Mouse (Mus musculus): ENCODE measurements around the gene Dnajc7. TPM values are rescaled to one million over a fixed set of nuclear protein-coding genes. Genes with fewer than 3 reads are reported as not detected.

Gene Dnajc7
- polyA plus RNA-seq, 1 experiment from 2014 or later, result 60.9 TPM

- Histone ChIP-seq H3K27ac (ENCODE audit: low read length) (no peak overlapping the region), H3K9ac (ENCODE audit: low read depth, low read length) (no peak overlapping the region), H3K4me1 (ENCODE audit: control insufficient read depth, low read depth, low read length) (peaks cover 18% of the 10 kb centered on the region), H3K9me3 (replicated peaks; ENCODE audit: control insufficient read depth, low read length) (no peaks in the 10 kb centered on the region), H3K4me2 (ENCODE audit: low read depth, low read length) (peak overlapping the region; percentile 48), H3K4me3 (ENCODE audit: low read depth, low read length) (peak overlapping the region; percentile 20), H3K27me3 (ENCODE audit: control insufficient read depth, insufficient read depth, low read depth, low read length) (no peaks in the 10 kb centered on the region), H3K36me3 (ENCODE audit: control insufficient read depth, insufficient read depth) (no peaks in the 10 kb centered on the region)
- no peak for ATAC-seq (ENCODE audit: low read depth)
- 7% methylated on average over 8 of the region's 8 CpGs for WGBS (ENCODE audit: insufficient replicate concordance)
These were observed 49.4 kb downstream of the Dnajc7 start for GRCm38 (mm10) chr11:100570430-100571201.

GRCm38 (mm10) chr11:100569789-100570188, 50.2 kb downstream of the Dnajc7 start:
- Histone ChIP-seq H3K27ac (ENCODE audit: low read length) (no peak overlapping the region), H3K27me3 (ENCODE audit: control insufficient read depth, insufficient read depth, low read depth, low read length) (no peaks in the 10 kb centered on the region), H3K9me3 (replicated peaks; ENCODE audit: control insufficient read depth, low read length) (no peaks in the 10 kb centered on the region), H3K4me2 (ENCODE audit: low read depth, low read length) (no peak overlapping the region), H3K4me3 (ENCODE audit: low read depth, low read length) (no peak overlapping the region), H3K36me3 (ENCODE audit: control insufficient read depth, insufficient read depth) (no peaks in the 10 kb centered on the region), H3K4me1 (ENCODE audit: control insufficient read depth, low read depth, low read length) (peaks cover 12% of the 10 kb centered on the region), H3K9ac (ENCODE audit: low read depth, low read length) (no peak overlapping the region)
- no peak for ATAC-seq (ENCODE audit: low read depth)
- 47% methylated on average over 9 of the region's 9 CpGs for WGBS (ENCODE audit: insufficient replicate concordance)

- Histone ChIP-seq H3K4me2 (ENCODE audit: low read depth, low read length) (no peak overlapping the region), H3K4me3 (ENCODE audit: low read depth, low read length) (no peak overlapping the region), H3K9me3 (replicated peaks; ENCODE audit: control insufficient read depth, low read length) (no peaks in the 10 kb centered on the region), H3K27me3 (ENCODE audit: control insufficient read depth, insufficient read depth, low read depth, low read length) (no peaks in the 10 kb centered on the region), H3K9ac (ENCODE audit: low read depth, low read length) (no peak overlapping the region), H3K4me1 (ENCODE audit: control insufficient read depth, low read depth, low read length) (peaks cover 6% of the 10 kb centered on the region), H3K36me3 (ENCODE audit: control insufficient read depth, insufficient read depth) (no peaks in the 10 kb centered on the region), H3K27ac (ENCODE audit: low read length) (no peak overlapping the region)
- no peak for ATAC-seq (ENCODE audit: low read depth)
- WGBS (ENCODE audit: insufficient replicate concordance), result 74% methylated on average over 8 of the region's 8 CpGs
These were observed 51.3 kb downstream of the Dnajc7 start for GRCm38 (mm10) chr11:100568692-100569091.

- Histone ChIP-seq H3K27ac (ENCODE audit: low read length) (no peak overlapping the region), H3K9me3 (replicated peaks; ENCODE audit: control insufficient read depth, low read length) (no peaks in the 10 kb centered on the region), H3K4me2 (ENCODE audit: low read depth, low read length) (no peak overlapping the region), H3K27me3 (ENCODE audit: control insufficient read depth, insufficient read depth, low read depth, low read length) (no peaks in the 10 kb centered on the region), H3K36me3 (ENCODE audit: control insufficient read depth, insufficient read depth) (no peaks in the 10 kb centered on the region), H3K9ac (ENCODE audit: low read depth, low read length) (no peak overlapping the region), H3K4me3 (ENCODE audit: low read depth, low read length) (no peak overlapping the region), H3K4me1 (ENCODE audit: control insufficient read depth, low read depth, low read length) (peaks cover 6% of the 10 kb centered on the region)
- WGBS (ENCODE audit: insufficient replicate concordance), result 21% methylated on average over 9 of the region's 9 CpGs
- no peak for ATAC-seq (ENCODE audit: low read depth)
These were observed 52.1 kb downstream of the Dnajc7 start for GRCm38 (mm10) chr11:100567815-100568245.

- H3K4me1 ChIP-seq (ENCODE audit: control insufficient read depth, low read depth, low read length), result peaks cover 6% of the 10 kb centered on the region
- no peaks in the 10 kb centered on the region for H3K36me3 ChIP-seq (ENCODE audit: control insufficient read depth, insufficient read depth)
- WGBS (ENCODE audit: insufficient replicate concordance), result 33% methylated on average over 5 of the region's 5 CpGs
- H3K27me3 ChIP-seq (ENCODE audit: control insufficient read depth, insufficient read depth, low read depth, low read length), result no peaks in the 10 kb centered on the region
- H3K9me3 ChIP-seq (replicated peaks; ENCODE audit: control insufficient read depth, low read length), result no peaks in the 10 kb centered on the region
- ATAC-seq (ENCODE audit: low read depth), result no peak
- no peak overlapping the region for H3K4me2 ChIP-seq (ENCODE audit: low read depth, low read length)
- H3K4me3 ChIP-seq (ENCODE audit: low read depth, low read length), result no peak overlapping the region
- no peak overlapping the region for H3K27ac ChIP-seq (ENCODE audit: low read length)
- no peak overlapping the region for H3K9ac ChIP-seq (ENCODE audit: low read depth, low read length)
These were observed 52.7 kb downstream of the Dnajc7 start for GRCm38 (mm10) chr11:100567229-100567628.

GRCm38 (mm10) chr11:100564703-100565102, 55.3 kb downstream of the Dnajc7 start:
- 37% methylated on average over 6 of the region's 6 CpGs for WGBS (ENCODE audit: insufficient replicate concordance)
- H3K4me2 ChIP-seq (ENCODE audit: low read depth, low read length), result no peak overlapping the region
- H3K36me3 ChIP-seq (ENCODE audit: control insufficient read depth, insufficient read depth), result no peaks in the 10 kb centered on the region
- no peaks in the 10 kb centered on the region for H3K4me1 ChIP-seq (ENCODE audit: control insufficient read depth, low read depth, low read length)
- no peak overlapping the region for H3K27ac ChIP-seq (ENCODE audit: low read length)
- H3K4me3 ChIP-seq (ENCODE audit: low read depth, low read length), result no peak overlapping the region
- H3K9ac ChIP-seq (ENCODE audit: low read depth, low read length), result no peak overlapping the region
- no peak for ATAC-seq (ENCODE audit: low read depth)
- no peaks in the 10 kb centered on the region for H3K9me3 ChIP-seq (replicated peaks; ENCODE audit: control insufficient read depth, low read length)
- H3K27me3 ChIP-seq (ENCODE audit: control insufficient read depth, insufficient read depth, low read depth, low read length), result no peaks in the 10 kb centered on the region

- Histone ChIP-seq H3K4me1 (ENCODE audit: control insufficient read depth, low read depth, low read length) (no peaks in the 10 kb centered on the region), H3K27ac (ENCODE audit: low read length) (no peak overlapping the region), H3K36me3 (ENCODE audit: control insufficient read depth, insufficient read depth) (no peaks in the 10 kb centered on the region), H3K4me3 (ENCODE audit: low read depth, low read length) (no peak overlapping the region), H3K9ac (ENCODE audit: low read depth, low read length) (no peak overlapping the region), H3K4me2 (ENCODE audit: low read depth, low read length) (no peak overlapping the region), H3K27me3 (ENCODE audit: control insufficient read depth, insufficient read depth, low read depth, low read length) (no peaks in the 10 kb centered on the region), H3K9me3 (replicated peaks; ENCODE audit: control insufficient read depth, low read length) (no peaks in the 10 kb centered on the region)
- 70% methylated on average over 15 of the region's 15 CpGs for WGBS (ENCODE audit: insufficient replicate concordance)
- ATAC-seq (ENCODE audit: low read depth), result no peak
These were observed 55.7 kb downstream of the Dnajc7 start for GRCm38 (mm10) chr11:100564297-100564696.

GRCm38 (mm10) chr11:100561748-100562147, 58.2 kb downstream of the Dnajc7 start:
- Histone ChIP-seq H3K27me3 (ENCODE audit: control insufficient read depth, insufficient read depth, low read depth, low read length) (no peaks in the 10 kb centered on the region), H3K27ac (ENCODE audit: low read length) (no peak overlapping the region), H3K9me3 (replicated peaks; ENCODE audit: control insufficient read depth, low read length) (no peaks in the 10 kb centered on the region), H3K4me1 (ENCODE audit: control insufficient read depth, low read depth, low read length) (no peaks in the 10 kb centered on the region), H3K36me3 (ENCODE audit: control insufficient read depth, insufficient read depth) (no peaks in the 10 kb centered on the region), H3K9ac (ENCODE audit: low read depth, low read length) (no peak overlapping the region), H3K4me3 (ENCODE audit: low read depth, low read length) (no peak overlapping the region), H3K4me2 (ENCODE audit: low read depth, low read length) (no peak overlapping the region)
- ATAC-seq (ENCODE audit: low read depth), result no peak
- WGBS (ENCODE audit: insufficient replicate concordance), result 53% methylated on average over 5 of the region's 5 CpGs

GRCm38 (mm10) chr11:100559476-100559875, 60.5 kb downstream of the Dnajc7 start:
- ATAC-seq (ENCODE audit: low read depth), result no peak

More at GRCm38 (mm10) chr11:100559476-100559875, 60.5 kb downstream of the Dnajc7 start:
- Histone ChIP-seq H3K36me3 (ENCODE audit: control insufficient read depth, insufficient read depth) (no peaks in the 10 kb centered on the region), H3K4me1 (ENCODE audit: control insufficient read depth, low read depth, low read length) (no peaks in the 10 kb centered on the region), H3K4me2 (ENCODE audit: low read depth, low read length) (no peak overlapping the region), H3K9me3 (replicated peaks; ENCODE audit: control insufficient read depth, low read length) (no peaks in the 10 kb centered on the region), H3K27ac (ENCODE audit: low read length) (no peak overlapping the region), H3K4me3 (ENCODE audit: low read depth, low read length) (no peak overlapping the region), H3K9ac (ENCODE audit: low read depth, low read length) (no peak overlapping the region), H3K27me3 (ENCODE audit: control insufficient read depth, insufficient read depth, low read depth, low read length) (no peaks in the 10 kb centered on the region)
- 55% methylated on average over 7 of the region's 7 CpGs for WGBS (ENCODE audit: insufficient replicate concordance)
